Mouse (Mus musculus): Measurements from ENCODE around the gene E2f2. TPM values are rescaled to one million over a fixed set of nuclear protein-coding genes. Genes with fewer than 3 reads are reported as not detected.

The E2f2 gene
- polyA plus RNA-seq, 1 experiment from 2014 or later: 9.3 TPM

GRCm38 (mm10) chr4:136149734-136150133 lies 22.5 kb upstream of the E2f2 start:
- H3K4me1 ChIP-seq (ENCODE audit: control insufficient read depth, insufficient read depth, low read length): peaks cover 24% of the 10 kb centered on the region
- H3K9me3 ChIP-seq (replicated peaks; ENCODE audit: control insufficient read depth, low read length): no peaks in the 10 kb centered on the region
- WGBS: 33% methylated on average over 3 of the region's 3 CpGs
- H3K4me2 ChIP-seq (ENCODE audit: low read depth, low read length): no peak overlapping the region
- no peaks in the 10 kb centered on the region for H3K27me3 ChIP-seq (ENCODE audit: control insufficient read depth, insufficient read depth, low read length)
- no peak for ATAC-seq (ENCODE audit: insufficient read depth, low FRiP score)
- no peak overlapping the region for H3K27ac ChIP-seq (ENCODE audit: low read length)
- H3K9ac ChIP-seq (ENCODE audit: low read length): no peak overlapping the region
- no peak overlapping the region for H3K4me3 ChIP-seq (replicated peaks; ENCODE audit: low read length)
- H3K36me3 ChIP-seq (ENCODE audit: control insufficient read depth, insufficient read depth, low read length): no peaks in the 10 kb centered on the region

GRCm38 (mm10) chr4:136150596-136150995 lies 21.6 kb upstream of the E2f2 start:
- 72% methylated on average over 4 of the region's 4 CpGs for WGBS

GRCm38 (mm10) chr4:136152821-136153220 lies 19.4 kb upstream of the E2f2 start:
- Histone ChIP-seq H3K27ac (ENCODE audit: low read length) (no peak overlapping the region), H3K4me2 (ENCODE audit: low read depth, low read length) (no peak overlapping the region), H3K9me3 (replicated peaks; ENCODE audit: control insufficient read depth, low read length) (no peaks in the 10 kb centered on the region), H3K9ac (ENCODE audit: low read length) (no peak overlapping the region), H3K27me3 (ENCODE audit: control insufficient read depth, insufficient read depth, low read length) (no peaks in the 10 kb centered on the region), H3K4me1 (ENCODE audit: control insufficient read depth, insufficient read depth, low read length) (peaks cover 8% of the 10 kb centered on the region), H3K4me3 (replicated peaks; ENCODE audit: low read length) (no peak overlapping the region), H3K36me3 (ENCODE audit: control insufficient read depth, insufficient read depth, low read length) (no peaks in the 10 kb centered on the region)
- ATAC-seq (ENCODE audit: insufficient read depth, low FRiP score): no peak
- WGBS: 80% methylated on average over 4 of the region's 4 CpGs

More at GRCm38 (mm10) chr4:136150596-136150995, 21.6 kb upstream of the E2f2 start:
- Histone ChIP-seq H3K27ac (ENCODE audit: low read length) (no peak overlapping the region), H3K9me3 (replicated peaks; ENCODE audit: control insufficient read depth, low read length) (no peaks in the 10 kb centered on the region), H3K4me3 (replicated peaks; ENCODE audit: low read length) (no peak overlapping the region), H3K36me3 (ENCODE audit: control insufficient read depth, insufficient read depth, low read length) (no peaks in the 10 kb centered on the region), H3K27me3 (ENCODE audit: control insufficient read depth, insufficient read depth, low read length) (no peaks in the 10 kb centered on the region), H3K9ac (ENCODE audit: low read length) (no peak overlapping the region), H3K4me2 (ENCODE audit: low read depth, low read length) (no peak overlapping the region), H3K4me1 (ENCODE audit: control insufficient read depth, insufficient read depth, low read length) (peaks cover 23% of the 10 kb centered on the region)
- no peak for ATAC-seq (ENCODE audit: insufficient read depth, low FRiP score)

GRCm38 (mm10) chr4:136154462-136154861 lies 17.7 kb upstream of the E2f2 start:
- Histone ChIP-seq H3K4me2 (ENCODE audit: low read depth, low read length) (no peak overlapping the region), H3K36me3 (ENCODE audit: control insufficient read depth, insufficient read depth, low read length) (no peaks in the 10 kb centered on the region), H3K9ac (ENCODE audit: low read length) (no peak overlapping the region), H3K4me1 (ENCODE audit: control insufficient read depth, insufficient read depth, low read length) (0 out of 2 replicates have a peak, but pooled peaks cover under 1% of the 10 kb centered on the region), H3K9me3 (replicated peaks; ENCODE audit: control insufficient read depth, low read length) (no peaks in the 10 kb centered on the region), H3K4me3 (replicated peaks; ENCODE audit: low read length) (no peak overlapping the region), H3K27me3 (ENCODE audit: control insufficient read depth, insufficient read depth, low read length) (no peaks in the 10 kb centered on the region), H3K27ac (ENCODE audit: low read length) (no peak overlapping the region)
- no peak for ATAC-seq (ENCODE audit: insufficient read depth, low FRiP score)
- 45% methylated on average over 9 of the region's 9 CpGs for WGBS

- no peak overlapping the region for H3K4me2 ChIP-seq (ENCODE audit: low read depth, low read length)
- WGBS: 82% methylated on average over 6 of the region's 6 CpGs
- 0 out of 2 replicates have a peak, but pooled peaks cover 6% of the 10 kb centered on the region for H3K4me1 ChIP-seq (ENCODE audit: control insufficient read depth, insufficient read depth, low read length)
- no peak overlapping the region for H3K27ac ChIP-seq (ENCODE audit: low read length)
- no peaks in the 10 kb centered on the region for H3K9me3 ChIP-seq (replicated peaks; ENCODE audit: control insufficient read depth, low read length)
- no peak overlapping the region for H3K4me3 ChIP-seq (replicated peaks; ENCODE audit: low read length)
- H3K27me3 ChIP-seq (ENCODE audit: control insufficient read depth, insufficient read depth, low read length): no peaks in the 10 kb centered on the region
- no peak for ATAC-seq (ENCODE audit: insufficient read depth, low FRiP score)
- no peaks in the 10 kb centered on the region for H3K36me3 ChIP-seq (ENCODE audit: control insufficient read depth, insufficient read depth, low read length)
- H3K9ac ChIP-seq (ENCODE audit: low read length): no peak overlapping the region
Observed at GRCm38 (mm10) chr4:136158498-136158897, 13.7 kb upstream of the E2f2 start.

- ATAC-seq (ENCODE audit: insufficient read depth, low FRiP score): peak; percentile 39; the same call in 1 of the 2 replicates
- no peaks in the 10 kb centered on the region for H3K27me3 ChIP-seq (ENCODE audit: control insufficient read depth, insufficient read depth, low read length)
- H3K4me1 ChIP-seq (ENCODE audit: control insufficient read depth, insufficient read depth, low read length): 0 out of 2 replicates have a peak, but pooled peaks cover 6% of the 10 kb centered on the region
- no peaks in the 10 kb centered on the region for H3K36me3 ChIP-seq (ENCODE audit: control insufficient read depth, insufficient read depth, low read length)
- WGBS: 12% methylated on average over 5 of the region's 5 CpGs
- peak overlapping the region; percentile 14; the same call in 1 of the 2 replicates for H3K4me2 ChIP-seq (ENCODE audit: low read depth, low read length)
- H3K4me3 ChIP-seq (replicated peaks; ENCODE audit: low read length): no peak overlapping the region
- H3K9me3 ChIP-seq (replicated peaks; ENCODE audit: control insufficient read depth, low read length): no peaks in the 10 kb centered on the region
- peak overlapping the region; percentile 36; the same call in 1 of the 2 replicates for H3K9ac ChIP-seq (ENCODE audit: low read length)
- no peak overlapping the region for H3K27ac ChIP-seq (ENCODE audit: low read length)
Observed at GRCm38 (mm10) chr4:136159802-136160397, 12.3 kb upstream of the E2f2 start.

GRCm38 (mm10) chr4:136163448-136163847 lies 8.7 kb upstream of the E2f2 start:
- Histone ChIP-seq H3K4me3 (replicated peaks; ENCODE audit: low read length) (no peak overlapping the region), H3K27me3 (ENCODE audit: control insufficient read depth, insufficient read depth, low read length) (no peaks in the 10 kb centered on the region)
- WGBS: 2% methylated on average over 11 of the region's 11 CpGs

GRCm38 (mm10) chr4:136164981-136165380 lies 7.2 kb upstream of the E2f2 start:
- Histone ChIP-seq H3K9me3 (replicated peaks; ENCODE audit: control insufficient read depth, low read length) (no peaks in the 10 kb centered on the region), H3K36me3 (ENCODE audit: control insufficient read depth, insufficient read depth, low read length) (no peaks in the 10 kb centered on the region), H3K27me3 (ENCODE audit: control insufficient read depth, insufficient read depth, low read length) (no peaks in the 10 kb centered on the region), H3K9ac (ENCODE audit: low read length) (no peak overlapping the region), H3K4me3 (replicated peaks; ENCODE audit: low read length) (no peak overlapping the region), H3K27ac (ENCODE audit: low read length) (no peak overlapping the region), H3K4me1 (ENCODE audit: control insufficient read depth, insufficient read depth, low read length) (0 out of 2 replicates have a peak, but pooled peaks cover under 1% of the 10 kb centered on the region), H3K4me2 (ENCODE audit: low read depth, low read length) (no peak overlapping the region)
- ATAC-seq (ENCODE audit: insufficient read depth, low FRiP score): no peak
- WGBS: 72% methylated on average over 8 of the region's 8 CpGs

More at GRCm38 (mm10) chr4:136163448-136163847, 8.7 kb upstream of the E2f2 start:
- no peak overlapping the region for H3K27ac ChIP-seq (ENCODE audit: low read length)
- H3K4me2 ChIP-seq (ENCODE audit: low read depth, low read length): peak overlapping the region; percentile 16; the same call in 1 of the 2 replicates
- H3K36me3 ChIP-seq (ENCODE audit: control insufficient read depth, insufficient read depth, low read length): no peaks in the 10 kb centered on the region
- 0 out of 2 replicates have a peak, but pooled peaks cover 6% of the 10 kb centered on the region for H3K4me1 ChIP-seq (ENCODE audit: control insufficient read depth, insufficient read depth, low read length)
- ATAC-seq (ENCODE audit: insufficient read depth, low FRiP score): peak; percentile 77; the same call in 1 of the 2 replicates
- no peaks in the 10 kb centered on the region for H3K9me3 ChIP-seq (replicated peaks; ENCODE audit: control insufficient read depth, low read length)
- H3K9ac ChIP-seq (ENCODE audit: low read length): no peak overlapping the region

GRCm38 (mm10) chr4:136167701-136168100 lies 4.5 kb upstream of the E2f2 start:
- Histone ChIP-seq H3K36me3 (ENCODE audit: control insufficient read depth, insufficient read depth, low read length) (no peaks in the 10 kb centered on the region), H3K27me3 (ENCODE audit: control insufficient read depth, insufficient read depth, low read length) (no peaks in the 10 kb centered on the region), H3K4me3 (replicated peaks; ENCODE audit: low read length) (no peak overlapping the region), H3K4me1 (ENCODE audit: control insufficient read depth, insufficient read depth, low read length) (peaks cover 5% of the 10 kb centered on the region), H3K27ac (ENCODE audit: low read length) (no peak overlapping the region), H3K9me3 (replicated peaks; ENCODE audit: control insufficient read depth, low read length) (no peaks in the 10 kb centered on the region), H3K9ac (ENCODE audit: low read length) (no peak overlapping the region), H3K4me2 (ENCODE audit: low read depth, low read length) (no peak overlapping the region)
- WGBS: 72% methylated on average over 3 of the region's 3 CpGs
- ATAC-seq (ENCODE audit: insufficient read depth, low FRiP score): no peak
